Mouse (Mus musculus) G1E (cell line): ENCODE data around the gene Pik3r1.

Experiments
- CTCF ChIP-seq: IDR thresholded peaks from 2 replicates; pipeline ENCODE4 v1.5.1; 2012; ENCODE audit warnings: low read depth, low read length, inconsistent platforms, mixed read lengths
- GATA1 ChIP-seq: IDR thresholded peaks from 2 replicates; pipeline ENCODE4 v1.6.1; 2012; ENCODE audit warnings: borderline replicate concordance, low read length, inconsistent platforms, mixed read lengths
- GATA2 ChIP-seq: IDR thresholded peaks from 2 replicates; pipeline ENCODE4 v1.6.1; 2012; ENCODE audit warnings: low read depth, low read length, inconsistent platforms, borderline replicate concordance
- POLR2AphosphoS5 ChIP-seq: IDR thresholded peaks from 2 replicates; pipeline ENCODE4 v1.6.1; 2012; ENCODE audit warnings: low read depth, low read length, inconsistent platforms; ENCODE audit not compliant: insufficient replicate concordance
- TAL1 ChIP-seq: conservative IDR thresholded peaks from 2 replicates; pipeline ENCODE4 v1.6.1; 2012; ENCODE audit warnings: low read depth, low read length, inconsistent platforms, mixed read lengths

- TF ChIP-seq POLR2AphosphoS5 = no peak
- TF ChIP-seq CTCF = no peak
- TF ChIP-seq TAL1 = no peak
- TF ChIP-seq GATA1 = no peak
- no peak for TF ChIP-seq GATA2
Observed at GRCm38 (mm10) chr13:101652131-101652530, 115.9 kb downstream of the Pik3r1 start.
